In genomic region chr8:124739268-124739667, GRCm38 (mm10) we compare ENCODE assay signal across 10 mouse cellular contexts. TPM values are rescaled to one million over a fixed set of nuclear protein-coding genes. Genes with fewer than 3 reads are reported as not detected.
DNase-seq lines count a peak whose midpoint lies in the region; ATAC-seq and TF ChIP-seq lines count a peak whose summit lies in the region.
"Had no signal": no experiment of that assay in that cellular context is flagged by ENCODE, and none has a peak within 500 bp of the region (broad histone marks: within the 10 kb centered on the region; RNA-seq: fewer than 3 reads in every experiment).

No protein-coding gene starts in this region.

- no peaks in the 10 kb centered on the region for H3K27me3 ChIP-seq in liver, adult 2 months (ENCODE audit: control insufficient read depth, insufficient read depth, low read length)
- H3K27me3 ChIP-seq in liver, embryonic 11.5 days (replicated peaks; ENCODE audit: control insufficient read depth, insufficient read depth, low read length) = no peaks in the 10 kb centered on the region
- H3K27me3 ChIP-seq: embryonic facial prominence, embryonic 13.5 days; limb, embryonic 12.5 days had no signal

- no peak for ATAC-seq in liver, embryonic 11.5 days (replicated peaks; ENCODE audit: low FRiP score)

- DNase-seq in liver, adult 2 months (ENCODE audit: extremely low read depth, low read depth, low spot score) = peak; percentile 55
- no peak for DNase-seq in liver, embryonic 11.5 days (ENCODE audit: low spot score)
- DNase-seq in MN1 (ENCODE audit: low spot score) = peak; percentile 57
- peak; percentile 58 to 62 for DNase-seq in cerebellum, postnatal 14 days
- DNase-seq in naive thymus-derived CD4-positive, alpha-beta T cell, adult 2 months (ENCODE audit: low read depth) = peak; percentile 72
- DNase-seq in right cerebral cortex, postnatal 14 days = no peak
- DNase-seq in urinary bladder, adult 18-20 months (ENCODE audit: low spot score in 2 of 2) = no peak
- no peak for DNase-seq in layer of hippocampus, postnatal 10 days (ENCODE audit: low spot score in 2 of 2)

- H3K4me1 ChIP-seq in liver, adult 2 months (ENCODE audit: control insufficient read depth, insufficient read depth, low read length) = no peaks in the 10 kb centered on the region
- no peaks in the 10 kb centered on the region for H3K4me1 ChIP-seq in liver, embryonic 11.5 days (replicated peaks; ENCODE audit: control insufficient read depth, insufficient read depth, low read length)

- H3K4me3 ChIP-seq in liver, adult 2 months (ENCODE audit: insufficient read depth, low read depth, low read length) = no peak overlapping the region
- H3K4me3 ChIP-seq in liver, embryonic 11.5 days (ENCODE audit: low read depth, low read length) = no peak overlapping the region
- H3K4me3 ChIP-seq: embryonic facial prominence, embryonic 13.5 days; limb, embryonic 12.5 days had no signal

- H3K9ac ChIP-seq in liver, adult 2 months (ENCODE audit: low read depth, low read length) = no peak overlapping the region
- H3K9ac ChIP-seq in liver, embryonic 11.5 days (ENCODE audit: low read depth, low read length) = no peak overlapping the region
- H3K9ac ChIP-seq: embryonic facial prominence, embryonic 13.5 days; limb, embryonic 12.5 days had no signal

- no peak overlapping the region for H3K4me2 ChIP-seq in liver, embryonic 11.5 days
- H3K4me2 ChIP-seq: embryonic facial prominence, embryonic 13.5 days; limb, embryonic 12.5 days had no signal

- TF ChIP-seq CTCF in liver, adult 2 months (IDR thresholded peaks at IDR 0.05; ENCODE audit: low read depth, low read length) = peak; percentile 82

- no peaks in the 10 kb centered on the region for H3K36me3 ChIP-seq in liver, adult 2 months (ENCODE audit: control insufficient read depth, insufficient read depth, low read length)
- peaks cover 11% of the 10 kb centered on the region for H3K36me3 ChIP-seq in liver, embryonic 11.5 days (ENCODE audit: control insufficient read depth, insufficient read depth, low read length)

- H3K27ac ChIP-seq in liver, adult 2 months (replicated peaks; ENCODE audit: insufficient read depth, low read depth, low read length) = no peak overlapping the region
- no peak overlapping the region for H3K27ac ChIP-seq in liver, embryonic 11.5 days (ENCODE audit: low read depth, low read length)
- H3K27ac ChIP-seq: embryonic facial prominence, embryonic 13.5 days; limb, embryonic 12.5 days had no signal

- H3K9me3 ChIP-seq in liver, embryonic 11.5 days (ENCODE audit: control insufficient read depth, low read length) = no peaks in the 10 kb centered on the region
- H3K9me3 ChIP-seq: embryonic facial prominence, embryonic 13.5 days; limb, embryonic 12.5 days had no signal

- no peak for TF ChIP-seq POLR2A in liver, adult 2 months (IDR thresholded peaks at IDR 0.05; ENCODE audit: extremely low read depth, insufficient read depth, low read length)

- 58% methylated on average over 1 of the region's 1 CpGs for WGBS in liver, adult 2 months
- 76% methylated on average over 1 of the region's 1 CpGs for WGBS in liver, embryonic 11.5 days

- H3K79me2 ChIP-seq in liver, adult 2 months (ENCODE audit: control insufficient read depth, insufficient read depth, low read length) = no peaks in the 10 kb centered on the region

RNA-seq across cellular contexts. Expression of gene Fam89a, which starts 12.4 kb away (rescaled TPM):
- total RNA-seq in liver, adult 2 months (2014; rRNA removed) = 2.8 and 5.4 TPM in 2 replicates
- polyA plus RNA-seq in liver, adult 2 months (2012; rRNA removed) = 17.4 and 40.4 TPM in 2 replicates
- polyA plus RNA-seq in liver, embryonic 11.5 days (2014; fragmentation: Nextera tagmentation; extraction: Ambion mirVana) = 3.6 and 3.8 TPM in 2 replicates
- under 1 TPM; 0.25 to 0.37 TPM for total RNA-seq in layer of hippocampus, postnatal 10 days (2021)

RNA-seq across cellular contexts. Expression of gene Arv1, which starts 17.3 kb away (rescaled TPM):
- total RNA-seq in liver, adult 2 months (2014; rRNA removed) = 1.7 and 2.6 TPM in 2 replicates
- 4.2 and 6.8 TPM in 2 replicates for polyA plus RNA-seq in liver, adult 2 months (2012; rRNA removed)
- polyA plus RNA-seq in liver, embryonic 11.5 days (2014; fragmentation: Nextera tagmentation; extraction: Ambion mirVana) = 17.9 and 23.3 TPM in 2 replicates
- 10 to 100 TPM; 15.6 to 20.2 TPM for total RNA-seq in layer of hippocampus, postnatal 10 days (2021)

RNA-seq across cellular contexts. Expression of gene Ttc13, which starts 17.5 kb away (rescaled TPM):
- 24.8 and 26.3 TPM in 2 replicates for total RNA-seq in liver, adult 2 months (2014; rRNA removed)
- polyA plus RNA-seq in liver, adult 2 months (2012; rRNA removed) = 11.8 and 12.3 TPM in 2 replicates
- polyA plus RNA-seq in liver, embryonic 11.5 days (2014; fragmentation: Nextera tagmentation; extraction: Ambion mirVana) = 49.8 and 51.9 TPM in 2 replicates
- 10 to 100 TPM; 59.3 to 61.0 TPM for total RNA-seq in layer of hippocampus, postnatal 10 days (2021)

RNA-seq across cellular contexts. Expression of gene Trim67, which starts 53.6 kb away (rescaled TPM):
- not detected in 2 replicates for total RNA-seq in liver, adult 2 months (2014; rRNA removed)
- not detected in 2 replicates for polyA plus RNA-seq in liver, adult 2 months (2012; rRNA removed)
- polyA plus RNA-seq in liver, embryonic 11.5 days (2014; fragmentation: Nextera tagmentation; extraction: Ambion mirVana) = 0.05 TPM in 1 of 2 replicates, not detected in the other
- 10 to 100 TPM; 49.8 to 53.1 TPM for total RNA-seq in layer of hippocampus, postnatal 10 days (2021)

Comparison
In these comparisons a context has a peak if more than half of its experiments do, and no peak if none do; other contexts are left out.
1. DNase-seq: peak in liver, adult 2 months (single experiment), MN1 (single experiment), cerebellum, postnatal 14 days (2 of 2) and naive thymus-derived CD4-positive, alpha-beta T cell, adult 2 months (single experiment); none in liver, embryonic 11.5 days (single experiment), right cerebral cortex, postnatal 14 days (single experiment), urinary bladder, adult 18-20 months (0 of 2) and layer of hippocampus, postnatal 10 days (0 of 2).